ENCODE assay signal across 26 mouse cellular contexts in the genomic region with DNA sequence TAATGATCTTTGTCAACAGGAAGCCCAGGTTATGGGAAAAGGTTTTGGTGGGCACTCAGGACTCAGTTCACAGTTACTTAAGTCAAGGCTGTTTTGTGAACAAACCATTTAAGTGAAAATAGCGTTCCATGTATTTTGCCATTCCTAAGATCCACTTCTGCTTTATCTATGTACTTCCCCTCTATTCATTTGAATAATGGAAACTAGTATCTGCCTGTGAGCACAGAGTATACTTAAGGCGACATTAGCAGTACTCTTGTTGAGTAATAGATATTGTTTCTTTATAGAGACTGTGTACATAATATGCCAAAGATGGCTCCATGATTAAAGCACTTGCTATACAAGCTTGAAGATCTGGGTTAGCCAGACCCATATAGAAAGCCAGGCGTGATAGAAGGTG. TPM values are rescaled to one million over a fixed set of nuclear protein-coding genes. Genes with fewer than 3 reads are reported as not detected.
DNase-seq lines count a peak whose midpoint lies in the region; ATAC-seq and TF ChIP-seq lines count a peak whose summit lies in the region.
"Had no signal": no experiment of that assay in that cellular context is flagged by ENCODE, and none has a peak within 500 bp of the region (broad histone marks: within the 10 kb centered on the region; RNA-seq: fewer than 3 reads in every experiment).

No protein-coding gene starts in this region.

- H3K27me3 ChIP-seq in liver, adult 2 months (ENCODE audit: control insufficient read depth, insufficient read depth, low read length): no peaks in the 10 kb centered on the region
- H3K27me3 ChIP-seq in liver, embryonic 11.5 days (replicated peaks; ENCODE audit: control insufficient read depth, insufficient read depth, low read length): no peaks in the 10 kb centered on the region
- H3K27me3 ChIP-seq in midbrain, postnatal 0 days (ENCODE audit: insufficient read depth, low read length): no peaks in the 10 kb centered on the region
- H3K27me3 ChIP-seq: CH12.LX; embryonic facial prominence, embryonic 13.5 days; embryonic facial prominence, embryonic 15.5 days; forebrain, embryonic 12.5 days had no signal

- no peak for ATAC-seq in liver, embryonic 11.5 days (replicated peaks; ENCODE audit: low FRiP score)
- ATAC-seq in megakaryocyte, adult 5-6 weeks (ENCODE audit: poor library complexity, severe bottlenecking): peak; percentile 83
- ATAC-seq in monocyte, adult 5-6 weeks (replicated peaks; ENCODE audit: insufficient number of reproducible peaks, low FRiP score, low TSS enrichment, poor library complexity, severe bottlenecking): peak; percentile 63
- ATAC-seq in midbrain, postnatal 0 days (ENCODE audit: low FRiP score): no peak
- ATAC-seq: CD4-positive, CD25-positive, alpha-beta regulatory T cell, adult 4 months; forebrain, embryonic 14.5 days; forebrain, embryonic 16.5 days had no signal

- H3K9me3 ChIP-seq in liver, embryonic 11.5 days (ENCODE audit: control insufficient read depth, low read length): no peaks in the 10 kb centered on the region
- H3K9me3 ChIP-seq in midbrain, postnatal 0 days (ENCODE audit: low read length): no peaks in the 10 kb centered on the region
- H3K9me3 ChIP-seq: embryonic facial prominence, embryonic 13.5 days; embryonic facial prominence, embryonic 15.5 days; forebrain, embryonic 10.5 days; forebrain, embryonic 12.5 days; G1E had no signal

- TF ChIP-seq CTCF in liver, adult 2 months (IDR thresholded peaks at IDR 0.05; ENCODE audit: low read depth, low read length): no peak
- TF ChIP-seq CTCF in midbrain, postnatal 0 days (IDR thresholded peaks at IDR 0.05): no peak

- H3K4me2 ChIP-seq in liver, embryonic 11.5 days: no peak overlapping the region
- H3K4me2 ChIP-seq in midbrain, postnatal 0 days (ENCODE audit: low read depth, low read length, poor library complexity, severe bottlenecking): no peak overlapping the region
- H3K4me2 ChIP-seq: embryonic facial prominence, embryonic 13.5 days; embryonic facial prominence, embryonic 15.5 days; forebrain, embryonic 12.5 days had no signal

- 76% methylated on average over 3 of the region's 3 CpGs for WGBS in liver, adult 2 months
- 73% methylated on average over 3 of the region's 3 CpGs for WGBS in liver, embryonic 11.5 days
- WGBS in midbrain, postnatal 0 days: 86% methylated on average over 3 of the region's 3 CpGs

- TF ChIP-seq POLR2A in liver, adult 2 months (IDR thresholded peaks at IDR 0.05; ENCODE audit: extremely low read depth, insufficient read depth, low read length): no peak

- H3K36me3 ChIP-seq in liver, adult 2 months (ENCODE audit: control insufficient read depth, insufficient read depth, low read length): no peaks in the 10 kb centered on the region
- H3K36me3 ChIP-seq in liver, embryonic 11.5 days (ENCODE audit: control insufficient read depth, insufficient read depth, low read length): no peaks in the 10 kb centered on the region
- no peaks in the 10 kb centered on the region for H3K36me3 ChIP-seq in midbrain, postnatal 0 days (ENCODE audit: insufficient read depth, low read length)
- H3K36me3 ChIP-seq: embryonic facial prominence, embryonic 13.5 days; embryonic facial prominence, embryonic 15.5 days; forebrain, embryonic 10.5 days; forebrain, embryonic 12.5 days; G1E had no signal

- no peaks in the 10 kb centered on the region for H3K4me1 ChIP-seq in liver, adult 2 months (ENCODE audit: control insufficient read depth, insufficient read depth, low read length)
- H3K4me1 ChIP-seq in liver, embryonic 11.5 days (replicated peaks; ENCODE audit: control insufficient read depth, insufficient read depth, low read length): no peaks in the 10 kb centered on the region
- no peaks in the 10 kb centered on the region for H3K4me1 ChIP-seq in midbrain, postnatal 0 days (ENCODE audit: insufficient read depth, low read length)
- H3K4me1 ChIP-seq: embryonic facial prominence, embryonic 13.5 days; embryonic facial prominence, embryonic 15.5 days; forebrain, embryonic 10.5 days had no signal

- H3K4me3 ChIP-seq in liver, adult 2 months (ENCODE audit: insufficient read depth, low read depth, low read length): no peak overlapping the region
- no peak overlapping the region for H3K4me3 ChIP-seq in liver, embryonic 11.5 days (ENCODE audit: low read depth, low read length)
- no peak overlapping the region for H3K4me3 ChIP-seq in midbrain, postnatal 0 days (ENCODE audit: low read depth, low read length)
- H3K4me3 ChIP-seq: embryonic facial prominence, embryonic 13.5 days; embryonic facial prominence, embryonic 15.5 days; erythroblast, embryonic 14.5 days; forebrain, embryonic 10.5 days; forebrain, embryonic 12.5 days had no signal

- peak; percentile 15 for DNase-seq in liver, adult 2 months (ENCODE audit: extremely low read depth, low read depth, low spot score)
- no peak for DNase-seq in liver, embryonic 11.5 days (ENCODE audit: low spot score)
- no peak for DNase-seq in adrenal gland, postnatal 25 days
- no peak for DNase-seq in midbrain, postnatal 0 days (ENCODE audit: low spot score)
- DNase-seq: adrenal gland, postnatal 10 days; adrenal gland, postnatal 36 days; B cell, adult 2 months; cerebellum, adult 11 months; cerebellum, adult 18-20 months; cerebellum, adult 8-10 months; cerebellum, adult 9-11 months; cerebellum, postnatal 14 days; cerebellum, postnatal 36 days; embryo, embryonic 11 days had no signal

- no peak overlapping the region for H3K9ac ChIP-seq in liver, adult 2 months (ENCODE audit: low read depth, low read length)
- H3K9ac ChIP-seq in liver, embryonic 11.5 days (ENCODE audit: low read depth, low read length): no peak overlapping the region
- no peak overlapping the region for H3K9ac ChIP-seq in midbrain, postnatal 0 days (replicated peaks; ENCODE audit: low read length, poor library complexity, severe bottlenecking)
- H3K9ac ChIP-seq: embryonic facial prominence, embryonic 13.5 days; embryonic facial prominence, embryonic 15.5 days; forebrain, embryonic 12.5 days had no signal

- H3K27ac ChIP-seq in liver, adult 2 months (replicated peaks; ENCODE audit: insufficient read depth, low read depth, low read length): no peak overlapping the region
- no peak overlapping the region for H3K27ac ChIP-seq in liver, embryonic 11.5 days (ENCODE audit: low read depth, low read length)
- H3K27ac ChIP-seq in midbrain, postnatal 0 days (ENCODE audit: low read depth, low read length): no peak overlapping the region
- H3K27ac ChIP-seq: embryonic facial prominence, embryonic 13.5 days; embryonic facial prominence, embryonic 15.5 days; forebrain, embryonic 10.5 days; forebrain, embryonic 12.5 days had no signal

- H3K79me2 ChIP-seq in liver, adult 2 months (ENCODE audit: control insufficient read depth, insufficient read depth, low read length): no peaks in the 10 kb centered on the region

RNA-seq across cellular contexts. Expression of gene Zmynd11, which starts 18.6 kb away (rescaled TPM):
- total RNA-seq in liver, adult 2 months (2014; rRNA removed): 32.7 and 35.5 TPM in 2 replicates
- 16.5 and 21.6 TPM in 2 replicates for polyA plus RNA-seq in liver, adult 2 months (2012; rRNA removed)
- 66.0 and 69.8 TPM in 2 replicates for polyA plus RNA-seq in liver, embryonic 11.5 days (2014; fragmentation: Nextera tagmentation; extraction: Ambion mirVana)
- 33.3 and 36.1 TPM in 2 replicates for total RNA-seq in megakaryocyte, adult 5-6 weeks (2015)
- 47.3 and 154 TPM in 2 replicates for total RNA-seq in megakaryocyte, adult 5-6 weeks (2017)
- 66.6 to 184 TPM (median 92.9 TPM) in 3 replicates for total RNA-seq in monocyte, adult 5-6 weeks (2017)
- total RNA-seq in adrenal gland, postnatal 25 days (2021): 137 and 168 TPM in 2 replicates
- total RNA-seq in midbrain, postnatal 0 days (2014; rRNA removed): 163 and 222 TPM in 2 replicates
- polyA plus RNA-seq in midbrain, postnatal 0 days (2015; fragmentation: Nextera tagmentation; extraction: Ambion mirVana): 138 and 157 TPM in 2 replicates

Comparison
In these comparisons a context has a peak if more than half of its experiments do, and no peak if none do; other contexts are left out.
1. ATAC-seq: peak in megakaryocyte, adult 5-6 weeks (single experiment) and monocyte, adult 5-6 weeks (single experiment); none in liver, embryonic 11.5 days (single experiment) and midbrain, postnatal 0 days (single experiment).